Mouse (Mus musculus) brain, adult 2 months (tissue): ENCODE data around the gene Arsa.
A peak's percentile ranks its signal among the peaks of the same experiment; 100 is the strongest.

Source experiments
- DNase-seq: peaks from one replicate; pipeline ENCODE4 v3.0.0; 2011; ENCODE audit warnings: low read depth, low spot score

Arsa gene

GRCm38 (mm10) chr15:89477091-89477491 lies at the start of gene Arsa:
Gene Arsa, minus strand, starts transcription at chr15:89477425.
- no peak for DNase-seq

- no peak for DNase-seq
Measured at GRCm38 (mm10) chr15:89526776-89527325, 49.6 kb upstream of the Arsa start.

- no peak for DNase-seq
Measured at GRCm38 (mm10) chr15:89525896-89526295, 48.7 kb upstream of the Arsa start.

GRCm38 (mm10) chr15:89525464-89525863 lies 48.2 kb upstream of the Arsa start:
- peak; percentile 95 for DNase-seq

- peak; percentile 86 for DNase-seq
Measured at GRCm38 (mm10) chr15:89524611-89525415, 47.6 kb upstream of the Arsa start.

- DNase-seq, result no peak
Measured at GRCm38 (mm10) chr15:89524001-89524571, 46.9 kb upstream of the Arsa start.

GRCm38 (mm10) chr15:89523283-89523832 lies 46.1 kb upstream of the Arsa start:
- DNase-seq, result peak; percentile 69

- DNase-seq, result no peak
Measured at GRCm38 (mm10) chr15:89522566-89523282, 45.5 kb upstream of the Arsa start.

GRCm38 (mm10) chr15:89521951-89522350 lies 44.7 kb upstream of the Arsa start:
- DNase-seq, result peak; percentile 77

- DNase-seq, result no peak
Measured at GRCm38 (mm10) chr15:89512679-89513078, 35.5 kb upstream of the Arsa start.

GRCm38 (mm10) chr15:89507751-89508150 lies 30.5 kb upstream of the Arsa start:
- no peak for DNase-seq

- DNase-seq, result no peak
Measured at GRCm38 (mm10) chr15:89504838-89505237, 27.6 kb upstream of the Arsa start.

- no peak for DNase-seq
Measured at GRCm38 (mm10) chr15:89501321-89501720, 24.1 kb upstream of the Arsa start.

GRCm38 (mm10) chr15:89500221-89500791 lies 23.1 kb upstream of the Arsa start:
- DNase-seq, result peak; percentile 66

- DNase-seq, result no peak
Measured at GRCm38 (mm10) chr15:89499784-89500220, 22.6 kb upstream of the Arsa start.

- DNase-seq, result no peak
Measured at GRCm38 (mm10) chr15:89498961-89499688, 21.9 kb upstream of the Arsa start, which contains the start of gene Shank3. Gene Shank3, plus strand, starts transcription at chr15:89499623.

GRCm38 (mm10) chr15:89498049-89498960 lies 21.1 kb upstream of the Arsa start:
- DNase-seq, result peak; percentile 89

- no peak for DNase-seq
Measured at GRCm38 (mm10) chr15:89497391-89498048, 20.3 kb upstream of the Arsa start.

GRCm38 (mm10) chr15:89496841-89497240 lies 19.6 kb upstream of the Arsa start:
- DNase-seq, result no peak
